Mouse (Mus musculus) CH12.LX (cell line): ENCODE data around the gene Snrpd3. TPM values are rescaled to one million over a fixed set of nuclear protein-coding genes. Genes with fewer than 3 reads are reported as not detected.

Source experiments
- DNase-seq: peaks from one replicate; pipeline ENCODE4 v3.0.0-alpha.2; 2013; ENCODE audit errors: extremely low read depth
- H3K27ac ChIP-seq: 2 replicates; pipeline ENCODE4 v1.5.1; 2012; ENCODE audit warnings: low read depth, mild to moderate bottlenecking, control low read depth, moderate library complexity; ENCODE audit not compliant: insufficient read depth
- H3K27me3 ChIP-seq: replicated peaks from 2 replicates; pipeline ENCODE3; 2012; ENCODE audit warnings: inconsistent platforms
- H3K36me3 ChIP-seq, 2 experiments: replicated peaks in 1 of 2; 2 replicates each; pipeline versions ENCODE3 to v1.6.1; 2012; ENCODE audit warnings: inconsistent platforms in 1 of 2, low read length in 1 of 2, mild to moderate bottlenecking in 1 of 2, mixed read lengths in 1 of 2, moderate library complexity in 1 of 2; ENCODE audit not compliant: control insufficient read depth in 1 of 2, insufficient read depth in 1 of 2
- H3K4me1 ChIP-seq, 2 experiments: 2 replicates each; pipeline ENCODE4 v1.6.1; 2012; ENCODE audit warnings: inconsistent platforms in 1 of 2, moderate library complexity in 1 of 2; ENCODE audit not compliant: insufficient read depth in 2 of 2, control insufficient read depth in 1 of 2
- H3K4me2 ChIP-seq: 2 replicates; pipeline ENCODE4 v1.6.1; 2012; ENCODE audit warnings: low read depth, mild to moderate bottlenecking, control low read depth; ENCODE audit not compliant: poor library complexity, insufficient read depth, severe bottlenecking
- H3K4me3 ChIP-seq, 3 experiments: fragments of 150-350 bp in 1 of 3; sonication (generic) in 1 of 3; replicated peaks in 1 of 3; 2 replicates each; pipeline versions ENCODE3 to v1.5.1; 2011 to 2012; ENCODE audit warnings: low read depth in 2 of 3, low read length in 2 of 3, mild to moderate bottlenecking in 2 of 3, moderate library complexity in 2 of 3, control low read depth in 1 of 3, improper control_type of control experiment in 1 of 3, inconsistent platforms in 1 of 3, mixed read lengths in 1 of 3; ENCODE audit not compliant: poor library complexity in 1 of 3
- H3K79me2 ChIP-seq: replicated peaks from 2 replicates; pipeline ENCODE4 v1.6.1; 2012; ENCODE audit warnings: mild to moderate bottlenecking, moderate library complexity; ENCODE audit not compliant: control insufficient read depth, poor library complexity, insufficient read depth, severe bottlenecking; ENCODE audit errors: extremely low read depth
- H3K9ac ChIP-seq: 2 replicates; pipeline ENCODE4 v1.6.1; 2012; ENCODE audit warnings: low read depth, mild to moderate bottlenecking, control low read depth, moderate library complexity; ENCODE audit not compliant: insufficient read depth
- H3K9me3 ChIP-seq: replicated peaks from 2 replicates; pipeline ENCODE3; 2012; ENCODE audit warnings: low read length, inconsistent platforms, mixed read lengths
- IRF4 ChIP-seq: IDR thresholded peaks from 2 replicates; pipeline ENCODE4 v1.6.1; 2014; ENCODE audit warnings: low read depth, mild to moderate bottlenecking, inconsistent platforms, low read length, improper control_type of control experiment
- JUN ChIP-seq: IDR thresholded peaks from 2 replicates; pipeline ENCODE4 v1.6.1; 2011; ENCODE audit warnings: low read depth, mild to moderate bottlenecking, low read length, improper control_type of control experiment, moderate library complexity; ENCODE audit not compliant: insufficient read depth
- TCF12 ChIP-seq: IDR thresholded peaks from 2 replicates; pipeline ENCODE4 v1.6.1; 2014; ENCODE audit warnings: low read depth, mild to moderate bottlenecking, inconsistent platforms, low read length, improper control_type of control experiment
- UBTF ChIP-seq: IDR thresholded peaks from 2 replicates; pipeline ENCODE4 v1.6.1; 2012; ENCODE audit warnings: low read depth, mild to moderate bottlenecking, inconsistent platforms, low read length, improper control_type of control experiment, moderate library complexity
- ZC3H11A ChIP-seq: IDR thresholded peaks from 2 replicates; pipeline ENCODE4 v1.6.1; 2012; ENCODE audit warnings: low read depth, mild to moderate bottlenecking, inconsistent platforms, low read length, improper control_type of control experiment
- ZNF384 ChIP-seq: IDR thresholded peaks from 2 replicates; pipeline ENCODE4 v1.6.1; 2012; ENCODE audit warnings: low read depth, low read length, improper control_type of control experiment, inconsistent platforms
- dilution Hi-C: fragments of 300-500 bp; cut with MboI; formaldehyde crosslinking; loops from 2 replicates; pipeline ENCODE4 v1.14.3; 2020; ENCODE audit warnings: low sequenced_read_pairs; ENCODE audit not compliant: extremely low pct_unique_long_range_greater_than_20kb, extremely low pct_ligation_motif_present
- in situ Hi-C: fragments of 300-500 bp; cut with MboI; formaldehyde crosslinking; loops from 3 replicates; pipeline ENCODE4 v1.14.3; 2019; ENCODE audit warnings: low sequenced_read_pairs, low pct_ligation_motif_present, low pct_unique_long_range_greater_than_20kb, mixed read lengths
- polyA plus RNA-seq: library from polyadenylated mRNA; unstranded; fragments of >175 nt; gene quantifications from 2 replicates; pipeline ENCODE4 v1.2.1, GENCODE M21; 2012; ENCODE audit warnings: low read depth; ENCODE audit not compliant: insufficient read length
- total RNA-seq, 2 experiments: library from RNA; depleted of rRNA; stranded (reverse); fragments of 300-350 nt in 1 of 2; fragments of >200 nt in 1 of 2; gene quantifications; 2 replicates each; pipeline ENCODE4 v1.2.3; 2012 to 2014

Snrpd3 gene
- total and polyA plus RNA-seq, 3 experiments, result 57.8 to 554 (median 101) TPM

- H3K27me3 ChIP-seq, result no peaks in the 10 kb centered on the region
- no peak for DNase-seq
- in situ Hi-C loops, result no loop called here
- TF ChIP-seq IRF4, result no peak
- TF ChIP-seq JUN, result no peak
- TF ChIP-seq, all 38 proteins: peak for 0
- H3K4me3 ChIP-seq, result no peak overlapping the region
- peaks cover 27 to 45% of the 10 kb centered on the region in 2 experiments for H3K36me3 ChIP-seq
- peaks cover 15 to 58% of the 10 kb centered on the region in 2 experiments for H3K4me1 ChIP-seq
- H3K9ac ChIP-seq, result no peak overlapping the region
- no peak overlapping the region for H3K27ac ChIP-seq
- peaks cover 15% of the 10 kb centered on the region for H3K79me2 ChIP-seq
- no peaks in the 10 kb centered on the region for H3K9me3 ChIP-seq
- dilution Hi-C loops, result no loop called here
- no peak overlapping the region for H3K4me2 ChIP-seq
Measured at GRCm38 (mm10) chr10:75514361-75514760, 3.0 kb upstream of the Snrpd3 start.

DNA sequence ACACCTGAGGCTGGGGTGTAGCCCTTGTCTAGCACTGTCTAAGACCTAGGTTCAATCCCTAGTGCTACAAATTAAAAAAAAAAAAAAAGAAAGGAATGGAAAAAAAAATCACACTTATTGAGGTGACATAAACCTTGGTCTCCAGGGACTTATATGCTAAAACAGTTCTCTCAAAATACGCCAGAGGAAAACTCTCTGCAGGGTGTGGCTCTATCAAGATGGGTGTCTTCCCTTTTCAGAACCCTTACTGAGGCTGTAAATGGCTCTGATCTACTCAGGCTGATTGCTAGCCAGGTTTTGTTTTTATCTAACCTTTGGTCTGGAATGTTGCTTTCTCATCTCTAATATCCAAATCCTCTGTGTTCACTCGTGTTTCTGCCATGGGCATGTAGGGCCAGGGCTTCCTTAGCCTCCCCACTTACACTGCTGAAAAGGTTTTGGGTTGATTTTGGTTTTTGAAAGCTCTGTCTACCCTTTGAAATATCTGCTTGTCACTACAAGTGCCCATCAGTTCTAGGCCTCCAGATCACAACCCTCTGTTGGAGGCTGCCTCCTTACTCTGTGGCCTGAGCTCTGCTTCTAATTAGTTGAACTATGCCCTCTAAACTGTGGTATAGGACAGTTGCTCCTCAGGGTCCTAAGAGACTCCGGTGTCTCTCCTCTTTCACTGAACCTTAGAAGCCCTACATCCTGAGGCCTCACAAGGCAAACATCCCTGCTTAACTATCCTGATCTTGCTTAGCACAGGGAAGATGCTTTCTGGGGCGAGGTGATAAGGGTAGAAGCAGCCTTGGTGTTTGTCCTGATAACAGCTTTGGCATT, 1.9 kb upstream of the Snrpd3 start:
- in situ Hi-C loops, result no loop called here
- no peak overlapping the region for H3K27ac ChIP-seq
- H3K9me3 ChIP-seq, result no peaks in the 10 kb centered on the region
- DNase-seq, result peak; percentile 31
- no peaks in the 10 kb centered on the region for H3K27me3 ChIP-seq
- TF ChIP-seq ZNF384, result peak; percentile 32; the same call in 1 of the 2 replicates
- TF ChIP-seq TCF12, result no peak
- TF ChIP-seq, all 38 proteins: peak for 1
- dilution Hi-C loops, result no loop called here
- peaks cover 15 to 69% of the 10 kb centered on the region in 2 experiments for H3K4me1 ChIP-seq
- H3K9ac ChIP-seq, result no peak overlapping the region
- peak overlapping the region in 1 of 3 experiments; percentile 94 for H3K4me3 ChIP-seq
- H3K36me3 ChIP-seq, result peaks cover 21 to 45% of the 10 kb centered on the region in 2 experiments
- H3K4me2 ChIP-seq, result 0 out of 2 replicates have a peak overlapping the region, but pooled peaks have one; percentile 2
- peaks cover 26% of the 10 kb centered on the region for H3K79me2 ChIP-seq

GRCm38 (mm10) chr10:75516038-75516723, 1.2 kb upstream of the Snrpd3 start:
- Histone ChIP-seq H3K9ac (peak overlapping the region; percentile 83), H3K27me3 (no peaks in the 10 kb centered on the region), H3K9me3 (no peaks in the 10 kb centered on the region), H3K27ac (no peak overlapping the region), H3K4me2 (peak overlapping the region; percentile 91), H3K4me3 (peak overlapping the region; percentile 82 to 94 (median 86))
- dilution Hi-C loops, result no loop called here
- in situ Hi-C loops, result no loop called here
- DNase-seq, result no peak
- no peak for TF ChIP-seq ZC3H11A
- TF ChIP-seq UBTF, result 0 out of 2 replicates have a peak, but pooled peaks have one; percentile 2
- TF ChIP-seq, all 38 proteins: peak for 1
- peaks cover 21 to 45% of the 10 kb centered on the region in 2 experiments for H3K36me3 ChIP-seq
- peaks cover 33% of the 10 kb centered on the region for H3K79me2 ChIP-seq
- H3K4me1 ChIP-seq, result peaks cover 19 to 76% of the 10 kb centered on the region in 2 experiments
